Mouse (Mus musculus) right cerebral cortex, adult 2 months (tissue): ENCODE results near the gene Tgfbr3.

Experiments
- DNase-seq, 2 experiments: peaks; one replicate each; pipeline ENCODE4 v3.0.0; 2021 to 2022; ENCODE audit warnings: low spot score in 2 of 2

The Tgfbr3 gene

GRCm38 (mm10) chr5:107171861-107172260 is 117.6 kb downstream of the Tgfbr3 start:
- DNase-seq, result no peak

- no peak for DNase-seq
These were observed 119.6 kb downstream of the Tgfbr3 start for GRCm38 (mm10) chr5:107169796-107170195.

- peak; percentile 60 for DNase-seq
These were observed 121.5 kb downstream of the Tgfbr3 start for GRCm38 (mm10) chr5:107167872-107168300.

- DNase-seq, result peak; percentile 17 to 18
These were observed 122.1 kb downstream of the Tgfbr3 start for GRCm38 (mm10) chr5:107167373-107167772.

GRCm38 (mm10) chr5:107166659-107167370 is 122.6 kb downstream of the Tgfbr3 start:
- no peak for DNase-seq

- DNase-seq, result no peak
These were observed 123.7 kb downstream of the Tgfbr3 start for GRCm38 (mm10) chr5:107165734-107166133.

GRCm38 (mm10) chr5:107165271-107165670 is 124.2 kb downstream of the Tgfbr3 start:
- no peak for DNase-seq

- DNase-seq, result no peak
These were observed 124.6 kb downstream of the Tgfbr3 start for GRCm38 (mm10) chr5:107164856-107165255.

- DNase-seq, result no peak
These were observed 125.3 kb downstream of the Tgfbr3 start for GRCm38 (mm10) chr5:107164146-107164545.

GRCm38 (mm10) chr5:107163336-107163735 is 126.1 kb downstream of the Tgfbr3 start:
- no peak for DNase-seq

- no peak for DNase-seq
These were observed 126.6 kb downstream of the Tgfbr3 start for GRCm38 (mm10) chr5:107162812-107163211.

- DNase-seq, result no peak
These were observed 127.1 kb downstream of the Tgfbr3 start for GRCm38 (mm10) chr5:107162319-107162718.

- no peak for DNase-seq
These were observed 129.2 kb downstream of the Tgfbr3 start for GRCm38 (mm10) chr5:107159914-107160890.

- no peak for DNase-seq
These were observed 130.8 kb downstream of the Tgfbr3 start for GRCm38 (mm10) chr5:107158531-107159178.

GRCm38 (mm10) chr5:107157384-107157783 is 132.0 kb downstream of the Tgfbr3 start:
- no peak for DNase-seq

- DNase-seq, result no peak
These were observed 133.3 kb downstream of the Tgfbr3 start for GRCm38 (mm10) chr5:107156096-107156495.

- no peak for DNase-seq
These were observed 136.4 kb downstream of the Tgfbr3 start for GRCm38 (mm10) chr5:107152989-107153388.

- no peak for DNase-seq
These were observed 138.1 kb downstream of the Tgfbr3 start for GRCm38 (mm10) chr5:107151320-107151719.

GRCm38 (mm10) chr5:107150555-107151312 is 138.7 kb downstream of the Tgfbr3 start:
- no peak for DNase-seq

GRCm38 (mm10) chr5:107147951-107148766 is 141.3 kb downstream of the Tgfbr3 start:
- peak; percentile 64 to 69 for DNase-seq
